Mouse (Mus musculus): ENCODE data around the gene Npr3. TPM values are rescaled to one million over a fixed set of nuclear protein-coding genes. Genes with fewer than 3 reads are reported as not detected.

Npr3 gene
- polyA plus RNA-seq, 2 experiments = 1.7 to 1.8 TPM

DNA sequence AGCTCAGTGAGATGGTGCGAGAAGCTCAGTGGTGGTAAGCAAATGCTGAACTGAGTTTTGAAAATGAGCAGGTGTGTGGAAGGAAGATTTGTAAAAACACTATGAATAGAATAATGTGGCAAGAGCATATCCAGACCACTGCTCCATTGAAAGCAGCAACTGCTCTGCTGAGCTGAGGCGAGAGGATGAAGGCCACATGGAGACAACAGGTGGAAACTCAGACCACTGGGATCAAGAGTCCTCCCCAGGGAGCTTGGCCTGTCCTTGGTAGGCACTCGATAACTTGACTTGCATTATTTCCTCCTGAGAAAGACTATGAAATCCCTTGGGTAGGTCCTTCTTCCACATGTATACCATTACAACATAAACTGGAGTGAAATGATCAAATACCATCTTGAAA lies 47.3 kb downstream of the Npr3 start:
- no peaks in the 10 kb centered on the region for H3K27me3 ChIP-seq (ENCODE audit: control insufficient read depth, insufficient read depth, low read length)
- no peak for TF ChIP-seq CTCF (IDR thresholded peaks at IDR 0.05; ENCODE audit: low read depth)
- TF ChIP-seq EP300 (IDR thresholded peaks at IDR 0.05; ENCODE audit: low read depth) = no peak
- no peak overlapping the region for H3K27ac ChIP-seq
- no peaks in the 10 kb centered on the region for H3K36me3 ChIP-seq (replicated peaks; ENCODE audit: control insufficient read depth, insufficient read depth, low read depth)
- no peak overlapping the region for H3K4me3 ChIP-seq (ENCODE audit: insufficient read depth in 1 of 2, low read depth in 2 of 2, low read length in 2 of 2)
- no peaks in the 10 kb centered on the region for H3K4me1 ChIP-seq (replicated peaks; ENCODE audit: control insufficient read depth in 2 of 2, insufficient read depth in 2 of 2, low read length in 1 of 2)
- ATAC-seq (ENCODE audit: insufficient read depth) = no peak
- H3K9ac ChIP-seq (replicated peaks) = no peak overlapping the region
- H3K9me3 ChIP-seq (ENCODE audit: control insufficient read depth, low read length) = no peaks in the 10 kb centered on the region
- H3K4me2 ChIP-seq (ENCODE audit: low read depth) = no peak overlapping the region
- 52% methylated on average over 3 of the region's 3 CpGs for WGBS (ENCODE audit: insufficient replicate concordance)
- DNase-seq (ENCODE audit: low read depth in 3 of 3, low spot score in 3 of 3) = no peak

GRCm38 (mm10) chr15:11858411-11858810 lies 48.7 kb downstream of the Npr3 start:
- Histone ChIP-seq H3K4me2 (ENCODE audit: low read depth) (no peak overlapping the region), H3K4me3 (ENCODE audit: insufficient read depth in 1 of 2, low read depth in 2 of 2, low read length in 2 of 2) (no peak overlapping the region), H3K36me3 (replicated peaks; ENCODE audit: control insufficient read depth, insufficient read depth, low read depth) (no peaks in the 10 kb centered on the region), H3K9me3 (ENCODE audit: control insufficient read depth, low read length) (no peaks in the 10 kb centered on the region), H3K27me3 (ENCODE audit: control insufficient read depth, insufficient read depth, low read length) (no peaks in the 10 kb centered on the region), H3K9ac (replicated peaks) (no peak overlapping the region), H3K27ac (no peak overlapping the region), H3K4me1 (replicated peaks; ENCODE audit: control insufficient read depth in 2 of 2, insufficient read depth in 2 of 2, low read length in 1 of 2) (no peaks in the 10 kb centered on the region)
- DNase-seq (ENCODE audit: low read depth in 3 of 3, low spot score in 3 of 3) = no peak
- TF ChIP-seq EP300 (IDR thresholded peaks at IDR 0.05; ENCODE audit: low read depth) = no peak
- TF ChIP-seq CTCF (IDR thresholded peaks at IDR 0.05; ENCODE audit: low read depth) = no peak
- no peak for ATAC-seq (ENCODE audit: insufficient read depth)
- WGBS (ENCODE audit: insufficient replicate concordance) = 73% methylated on average over 6 of the region's 6 CpGs

DNA sequence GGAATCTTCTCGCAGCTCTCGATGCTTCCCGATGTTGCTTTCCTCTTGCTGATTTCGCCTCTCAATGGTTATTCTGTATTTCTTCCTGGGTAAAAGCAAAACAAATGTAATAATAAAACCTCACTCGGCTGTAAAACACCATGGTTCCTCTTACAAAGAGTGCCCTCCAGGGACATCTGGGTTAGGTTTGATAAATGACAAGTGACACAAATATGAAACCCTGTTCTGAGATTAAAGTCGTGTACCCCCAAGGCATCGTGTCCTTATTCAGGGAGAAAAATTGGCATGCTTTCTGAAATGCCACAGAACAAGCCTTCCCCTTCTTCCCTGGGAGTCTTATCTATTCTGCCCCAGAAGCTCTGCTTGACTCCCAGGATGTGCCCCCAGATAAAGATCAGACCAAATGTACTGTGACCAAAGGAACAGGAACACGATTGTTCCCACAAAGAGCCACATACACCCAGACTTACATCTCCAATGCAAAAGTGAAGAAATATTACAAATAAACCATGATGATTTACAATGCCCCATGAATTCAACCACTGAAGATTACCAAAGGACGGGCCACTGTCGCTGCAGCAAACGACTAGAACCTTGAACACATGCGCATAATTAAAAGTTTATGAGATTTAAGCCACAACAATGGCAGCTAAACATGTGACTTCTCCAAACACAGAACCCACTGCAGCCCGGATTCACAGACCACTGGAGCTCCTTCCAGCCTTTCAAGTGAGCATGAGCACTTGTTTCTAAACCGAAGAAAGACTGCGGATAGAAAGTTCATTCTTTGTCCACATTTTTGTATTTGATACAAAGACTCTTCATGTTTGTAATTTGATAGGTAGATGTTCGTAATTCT lies 61.7 kb downstream of the Npr3 start:
- WGBS (ENCODE audit: insufficient replicate concordance) = 49% methylated on average over 16 of the region's 16 CpGs
- no peak overlapping the region for H3K9ac ChIP-seq (replicated peaks)
- H3K27me3 ChIP-seq (ENCODE audit: control insufficient read depth, insufficient read depth, low read length) = no peaks in the 10 kb centered on the region
- no peak for ATAC-seq (ENCODE audit: insufficient read depth)
- no peak overlapping the region for H3K4me3 ChIP-seq (ENCODE audit: insufficient read depth in 1 of 2, low read depth in 2 of 2, low read length in 2 of 2)
- H3K9me3 ChIP-seq (ENCODE audit: control insufficient read depth, low read length) = no peaks in the 10 kb centered on the region
- DNase-seq (ENCODE audit: low read depth in 3 of 3, low spot score in 3 of 3) = no peak
- no peak overlapping the region for H3K27ac ChIP-seq
- peaks cover 0 to 6% of the 10 kb centered on the region in 2 experiments; a peak in 2 of 4 replicates for H3K4me1 ChIP-seq (replicated peaks; ENCODE audit: control insufficient read depth in 2 of 2, insufficient read depth in 2 of 2, low read length in 1 of 2)
- TF ChIP-seq CTCF (IDR thresholded peaks at IDR 0.05; ENCODE audit: low read depth) = no peak
- no peak for TF ChIP-seq EP300 (IDR thresholded peaks at IDR 0.05; ENCODE audit: low read depth)
- no peak overlapping the region for H3K4me2 ChIP-seq (ENCODE audit: low read depth)
- no peaks in the 10 kb centered on the region for H3K36me3 ChIP-seq (replicated peaks; ENCODE audit: control insufficient read depth, insufficient read depth, low read depth)

- H3K36me3 ChIP-seq (replicated peaks; ENCODE audit: control insufficient read depth, insufficient read depth, low read depth) = no peaks in the 10 kb centered on the region
- no peak for TF ChIP-seq EP300 (IDR thresholded peaks at IDR 0.05; ENCODE audit: low read depth)
- no peak for TF ChIP-seq CTCF (IDR thresholded peaks at IDR 0.05; ENCODE audit: low read depth)
- WGBS (ENCODE audit: insufficient replicate concordance) = 68% methylated on average over 6 of the region's 6 CpGs
- ATAC-seq (ENCODE audit: insufficient read depth) (no peak), DNase-seq (ENCODE audit: low read depth in 3 of 3, low spot score in 3 of 3) (no peak)
- no peak overlapping the region for H3K9ac ChIP-seq (replicated peaks)
- peaks cover 0 to 6% of the 10 kb centered on the region in 2 experiments; a peak in 2 of 4 replicates for H3K4me1 ChIP-seq (replicated peaks; ENCODE audit: control insufficient read depth in 2 of 2, insufficient read depth in 2 of 2, low read length in 1 of 2)
- no peak overlapping the region for H3K27ac ChIP-seq
- no peaks in the 10 kb centered on the region for H3K27me3 ChIP-seq (ENCODE audit: control insufficient read depth, insufficient read depth, low read length)
- H3K9me3 ChIP-seq (ENCODE audit: control insufficient read depth, low read length) = no peaks in the 10 kb centered on the region
- no peak overlapping the region for H3K4me2 ChIP-seq (ENCODE audit: low read depth)
- H3K4me3 ChIP-seq (ENCODE audit: insufficient read depth in 1 of 2, low read depth in 2 of 2, low read length in 2 of 2) = no peak overlapping the region
Observed at GRCm38 (mm10) chr15:11844115-11844514, 63.0 kb downstream of the Npr3 start.

DNA sequence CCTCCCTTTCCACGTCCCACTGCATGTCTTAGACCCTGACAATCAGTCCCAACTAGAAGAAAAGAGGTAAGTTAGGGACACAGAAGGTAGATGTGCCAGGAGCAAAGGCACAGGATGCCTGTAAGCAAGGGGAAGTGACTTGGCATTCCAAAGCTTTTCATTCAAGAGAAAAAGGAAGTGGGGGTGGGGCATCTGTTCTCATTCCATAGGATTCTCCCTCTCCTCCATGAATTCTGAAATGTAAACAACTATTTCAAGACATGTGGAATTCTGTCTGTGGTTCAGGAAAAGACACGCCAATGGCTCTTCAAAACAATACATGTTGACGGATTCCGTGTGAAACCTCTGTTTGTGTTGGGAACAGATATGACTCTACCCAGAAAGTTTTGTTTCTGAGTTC lies 65.3 kb downstream of the Npr3 start:
- no peak overlapping the region for H3K4me2 ChIP-seq (ENCODE audit: low read depth)
- H3K27ac ChIP-seq = no peak overlapping the region
- TF ChIP-seq CTCF (IDR thresholded peaks at IDR 0.05; ENCODE audit: low read depth) = no peak
- TF ChIP-seq EP300 (IDR thresholded peaks at IDR 0.05; ENCODE audit: low read depth) = no peak
- no peaks in the 10 kb centered on the region for H3K9me3 ChIP-seq (ENCODE audit: control insufficient read depth, low read length)
- peaks cover 0 to 6% of the 10 kb centered on the region in 2 experiments; a peak in 2 of 4 replicates for H3K4me1 ChIP-seq (replicated peaks; ENCODE audit: control insufficient read depth in 2 of 2, insufficient read depth in 2 of 2, low read length in 1 of 2)
- H3K4me3 ChIP-seq (ENCODE audit: insufficient read depth in 1 of 2, low read depth in 2 of 2, low read length in 2 of 2) = no peak overlapping the region
- H3K9ac ChIP-seq (replicated peaks) = no peak overlapping the region
- ATAC-seq (ENCODE audit: insufficient read depth) (no peak), DNase-seq (ENCODE audit: low read depth in 3 of 3, low spot score in 3 of 3) (no peak)
- WGBS (ENCODE audit: insufficient replicate concordance) = 54% methylated on average over 4 of the region's 4 CpGs
- no peaks in the 10 kb centered on the region for H3K27me3 ChIP-seq (ENCODE audit: control insufficient read depth, insufficient read depth, low read length)
- no peaks in the 10 kb centered on the region for H3K36me3 ChIP-seq (replicated peaks; ENCODE audit: control insufficient read depth, insufficient read depth, low read depth)

Measured in liver, embryonic 14.5 days (tissue).